Mouse (Mus musculus): ENCODE measurements around the gene Gga3.
"Not testable (repeated sequence)": the region's sequence is repeated elsewhere in the genome, so short reads cannot be mapped to it uniquely, and the experiment has no call there.

Gga3 gene

GRCm38 (mm10) chr11:115603476-115604303 lies at the start of gene Gga3, which contains the start of gene Mrps7:
TSS of gene Gga3 (minus strand) at chr11:115604051.
TSS of gene Mrps7 (plus strand) at chr11:115603925.
- peak; percentile 83 to 90 for DNase-seq (ENCODE audit: low spot score in 2 of 2)

GRCm38 (mm10) chr11:115653194-115653593 lies 49.3 kb upstream of the Gga3 start:
- DNase-seq (ENCODE audit: low spot score in 2 of 2): no peak

- DNase-seq (ENCODE audit: low spot score in 2 of 2): no peak
Measured at GRCm38 (mm10) chr11:115651680-115652079, 47.8 kb upstream of the Gga3 start.

GRCm38 (mm10) chr11:115649706-115650105 lies 45.9 kb upstream of the Gga3 start:
- DNase-seq (ENCODE audit: low spot score in 2 of 2): no peak

GRCm38 (mm10) chr11:115647459-115647858 lies 43.6 kb upstream of the Gga3 start:
- peak in 1 of 2 experiments; percentile 76 for DNase-seq (ENCODE audit: low spot score in 2 of 2)

GRCm38 (mm10) chr11:115646439-115646838 lies 42.6 kb upstream of the Gga3 start:
- DNase-seq (ENCODE audit: low spot score in 2 of 2): no peak

GRCm38 (mm10) chr11:115645498-115645897 lies 41.6 kb upstream of the Gga3 start:
- not testable (repeated sequence) for DNase-seq (ENCODE audit: low spot score in 2 of 2)

- DNase-seq (ENCODE audit: low spot score in 2 of 2): no peak
Measured at GRCm38 (mm10) chr11:115644308-115644707, 40.5 kb upstream of the Gga3 start.

- DNase-seq (ENCODE audit: low spot score in 2 of 2): peak; percentile 79 to 88
Measured at GRCm38 (mm10) chr11:115643265-115643664, 39.4 kb upstream of the Gga3 start.

- no peak for DNase-seq (ENCODE audit: low spot score in 2 of 2)
Measured at GRCm38 (mm10) chr11:115642705-115643104, 38.9 kb upstream of the Gga3 start.

- no peak for DNase-seq (ENCODE audit: low spot score in 2 of 2)
Measured at GRCm38 (mm10) chr11:115641664-115642036, 37.8 kb upstream of the Gga3 start.

GRCm38 (mm10) chr11:115640978-115641663 lies 37.3 kb upstream of the Gga3 start:
- DNase-seq (ENCODE audit: low spot score in 2 of 2): peak; percentile 62 to 69

- DNase-seq (ENCODE audit: low spot score in 2 of 2): no peak
Measured at GRCm38 (mm10) chr11:115640311-115640828, 36.5 kb upstream of the Gga3 start.

GRCm38 (mm10) chr11:115639540-115639939 lies 35.7 kb upstream of the Gga3 start:
- no peak for DNase-seq (ENCODE audit: low spot score in 2 of 2)

GRCm38 (mm10) chr11:115638498-115639409 lies 34.9 kb upstream of the Gga3 start:
- no peak for DNase-seq (ENCODE audit: low spot score in 2 of 2)

GRCm38 (mm10) chr11:115636960-115637359 lies 33.1 kb upstream of the Gga3 start:
- DNase-seq (ENCODE audit: low spot score in 2 of 2): no peak

GRCm38 (mm10) chr11:115635484-115635883 lies 31.6 kb upstream of the Gga3 start:
- DNase-seq (ENCODE audit: low spot score in 2 of 2): no peak

- no peak for DNase-seq (ENCODE audit: low spot score in 2 of 2)
Measured at GRCm38 (mm10) chr11:115635041-115635440, 31.2 kb upstream of the Gga3 start.

GRCm38 (mm10) chr11:115634109-115634508 lies 30.3 kb upstream of the Gga3 start:
- no peak for DNase-seq (ENCODE audit: low spot score in 2 of 2)

GRCm38 (mm10) chr11:115632862-115633261 lies 29.0 kb upstream of the Gga3 start:
- DNase-seq (ENCODE audit: low spot score in 2 of 2): no peak

- no peak for DNase-seq (ENCODE audit: low spot score in 2 of 2)
Measured at GRCm38 (mm10) chr11:115632247-115632646, 28.4 kb upstream of the Gga3 start.

- DNase-seq (ENCODE audit: low spot score in 2 of 2): no peak
Measured at GRCm38 (mm10) chr11:115631505-115631890, 27.6 kb upstream of the Gga3 start.

Data from thymus, postnatal 10 days (tissue).